Mouse (Mus musculus): Measurements from ENCODE around the gene Plxnb1.
A peak's percentile ranks its signal among the peaks of the same experiment; 100 is the strongest.
"Not testable (repeated sequence)": the region's sequence is repeated elsewhere in the genome, so short reads cannot be mapped to it uniquely, and the experiment has no call there.

The Plxnb1 gene

DNA sequence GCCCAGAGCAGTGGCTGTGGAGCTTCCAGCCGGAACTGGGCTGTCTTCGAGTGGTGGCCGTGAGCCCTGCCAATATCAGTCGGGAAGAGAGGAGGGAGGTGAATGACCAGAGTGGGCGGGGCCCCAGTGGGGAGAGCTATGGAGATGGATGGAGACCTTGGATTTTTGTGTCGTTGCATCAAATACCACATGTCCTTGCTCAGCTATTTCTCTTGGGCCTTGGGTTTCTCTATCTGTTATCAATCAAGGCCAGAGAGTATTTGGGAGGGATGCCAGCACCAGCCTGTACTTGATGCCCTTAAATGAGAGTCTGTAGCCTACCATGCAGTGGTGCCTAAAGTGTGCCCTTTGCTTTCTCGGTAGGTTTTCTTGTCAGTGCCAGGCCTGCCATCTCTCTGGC is 8.1 kb downstream of the Plxnb1 start:
- DNase-seq = no peak

DNA sequence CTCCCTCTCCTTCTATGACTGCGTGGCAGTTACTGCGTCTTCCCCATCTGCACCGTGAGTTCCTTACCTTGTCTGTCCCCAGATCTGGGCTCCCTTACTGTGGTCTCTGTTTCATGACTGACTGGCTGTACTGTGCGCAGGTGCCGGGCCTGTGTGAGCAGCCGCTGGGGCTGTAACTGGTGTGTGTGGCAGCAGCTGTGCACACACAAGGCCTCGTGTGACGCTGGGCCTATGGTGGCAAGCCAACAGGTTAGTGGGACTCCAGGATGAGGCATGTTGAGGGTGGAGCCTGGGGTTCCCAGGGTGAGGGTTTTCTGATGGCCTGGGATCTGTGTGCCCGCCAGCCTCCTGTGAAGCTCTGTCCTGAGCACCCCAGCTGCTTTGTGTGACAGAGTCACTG is 8.9 kb downstream of the Plxnb1 start:
- no peak for DNase-seq

DNA sequence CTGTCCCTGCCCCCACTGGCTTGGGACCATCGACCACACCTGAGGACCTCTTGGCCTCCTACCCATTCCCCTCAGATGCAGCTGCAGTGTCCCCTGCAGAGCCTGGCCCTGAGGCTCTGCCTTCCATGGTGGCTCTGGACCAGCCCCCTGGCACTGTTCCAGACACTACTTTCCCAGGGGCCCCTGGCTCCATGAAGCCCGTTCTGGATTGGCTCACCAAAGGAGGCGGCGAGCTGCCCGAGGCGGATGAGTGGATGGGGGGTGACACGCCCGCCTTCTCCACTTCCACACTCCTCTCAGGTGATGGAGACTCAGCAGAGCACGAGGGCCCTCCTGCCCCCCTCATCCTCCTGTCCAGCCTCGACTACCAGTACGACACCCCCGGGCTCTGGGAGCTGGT is 9.8 kb downstream of the Plxnb1 start:
- peak; percentile 43 for DNase-seq

DNA sequence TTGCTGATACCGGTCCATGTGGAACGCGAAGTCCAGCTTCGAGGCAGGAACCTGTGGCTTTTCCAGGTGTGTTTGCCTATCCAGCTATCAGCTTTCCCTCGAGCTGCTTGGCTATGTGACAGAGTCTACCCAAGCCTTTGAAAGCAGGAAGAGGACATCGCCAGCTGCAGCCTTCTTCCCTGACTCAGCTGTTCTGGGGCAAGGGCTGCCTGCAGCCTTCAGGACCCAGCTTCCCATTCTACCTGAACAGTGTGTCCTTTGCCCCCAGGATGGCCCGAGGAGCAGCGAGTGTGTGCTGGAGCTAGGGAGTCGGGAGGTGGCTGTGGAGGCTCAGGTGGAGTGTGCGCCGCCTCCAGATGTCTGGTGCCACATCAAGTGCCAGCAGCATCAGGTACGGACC is 10.5 kb downstream of the Plxnb1 start:
- DNase-seq = no peak

DNA sequence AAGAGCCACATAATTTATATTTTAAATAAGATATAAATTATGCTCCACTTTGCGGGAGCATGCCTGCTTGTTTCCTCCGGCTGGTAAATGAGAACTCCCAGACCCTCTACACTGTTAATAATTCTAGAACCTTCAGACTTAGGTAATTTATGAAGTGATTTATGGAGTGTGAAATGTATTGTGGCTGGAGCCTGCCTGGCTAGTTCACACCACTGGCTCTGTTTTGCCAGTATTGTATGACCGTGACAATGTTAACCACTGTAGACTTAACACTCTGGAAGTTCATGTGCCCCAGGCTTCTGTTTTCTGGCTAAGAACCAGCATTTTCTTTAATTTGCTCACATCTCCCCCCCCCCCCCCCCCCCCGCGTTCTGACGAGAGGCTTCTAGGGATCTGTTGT is 12.2 kb downstream of the Plxnb1 start:
- DNase-seq = no peak

DNA sequence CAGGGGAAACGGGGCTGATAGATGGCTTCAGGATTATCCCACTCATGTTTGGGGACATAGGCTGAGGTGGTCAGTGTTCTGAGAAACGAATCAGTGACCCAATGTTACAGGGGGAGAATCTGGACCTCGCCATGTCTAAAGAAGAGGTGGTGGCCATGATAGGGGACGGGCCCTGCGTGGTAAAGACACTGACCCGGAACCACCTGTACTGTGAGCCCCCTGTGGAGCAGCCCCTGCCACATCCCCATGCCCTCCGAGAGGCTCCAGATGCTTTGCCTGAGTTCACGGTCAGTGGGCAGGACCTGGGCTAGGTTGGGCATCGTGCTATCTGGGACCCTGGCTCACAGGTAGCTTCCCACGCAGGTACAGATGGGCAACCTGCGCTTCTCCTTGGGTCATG is 15.1 kb downstream of the Plxnb1 start:
- DNase-seq = no peak

DNA sequence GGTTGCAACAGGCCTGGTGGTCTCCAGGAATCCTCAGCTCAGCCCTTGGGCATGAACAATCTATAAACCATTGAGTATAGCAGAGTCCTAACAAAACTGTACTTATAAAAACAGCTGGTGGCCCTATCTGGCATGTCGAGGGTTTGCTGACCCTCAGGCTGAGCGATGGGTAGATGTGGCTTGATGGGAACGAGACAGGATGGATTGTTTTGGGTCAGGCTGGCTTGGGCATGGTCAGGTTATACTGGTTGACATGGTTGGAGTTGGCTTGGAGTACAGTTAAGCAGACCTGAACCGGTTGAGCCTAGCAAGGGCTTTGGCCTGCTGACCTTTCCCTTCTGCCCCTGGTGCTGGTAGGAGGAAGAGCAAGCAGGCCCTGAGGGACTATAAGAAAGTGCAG is 15.9 kb downstream of the Plxnb1 start:
- DNase-seq = no peak

DNA sequence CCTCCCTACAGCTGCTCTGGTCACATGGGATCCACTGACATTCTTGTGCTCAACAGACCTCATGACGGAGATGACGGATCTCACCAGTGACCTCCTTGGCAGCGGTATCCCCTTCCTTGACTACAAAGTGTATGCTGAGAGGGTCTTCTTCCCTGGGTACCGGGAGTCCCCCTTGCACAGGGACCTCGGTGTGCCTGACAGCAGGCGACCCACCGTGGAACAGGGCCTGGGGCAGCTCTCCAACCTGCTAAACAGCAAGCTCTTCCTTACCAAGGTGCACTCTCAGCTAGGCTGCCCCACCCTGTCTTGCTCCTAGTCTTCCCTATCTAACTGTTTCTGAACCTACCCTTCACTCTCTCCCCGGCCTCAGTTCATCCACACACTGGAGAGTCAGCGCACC is 16.4 kb downstream of the Plxnb1 start:
- DNase-seq = no peak

DNA sequence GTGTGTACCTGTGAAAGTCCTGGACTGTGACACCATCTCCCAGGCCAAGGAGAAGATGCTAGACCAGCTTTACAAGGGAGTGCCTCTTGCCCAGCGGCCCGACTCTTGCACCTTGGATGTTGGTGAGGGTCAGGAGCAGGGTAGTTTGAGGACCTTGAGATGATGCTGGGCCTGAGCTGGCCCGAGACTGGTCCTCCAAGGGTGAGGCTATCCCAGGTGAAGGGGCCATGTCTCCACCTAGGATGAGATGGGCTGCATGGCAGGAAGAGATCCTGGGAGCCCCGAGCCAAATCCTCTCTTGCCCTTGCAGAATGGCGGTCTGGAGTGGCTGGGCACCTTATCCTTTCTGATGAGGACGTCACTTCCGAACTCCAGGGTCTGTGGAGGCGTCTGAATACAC is 18.1 kb downstream of the Plxnb1 start:
- no peak for DNase-seq

DNA sequence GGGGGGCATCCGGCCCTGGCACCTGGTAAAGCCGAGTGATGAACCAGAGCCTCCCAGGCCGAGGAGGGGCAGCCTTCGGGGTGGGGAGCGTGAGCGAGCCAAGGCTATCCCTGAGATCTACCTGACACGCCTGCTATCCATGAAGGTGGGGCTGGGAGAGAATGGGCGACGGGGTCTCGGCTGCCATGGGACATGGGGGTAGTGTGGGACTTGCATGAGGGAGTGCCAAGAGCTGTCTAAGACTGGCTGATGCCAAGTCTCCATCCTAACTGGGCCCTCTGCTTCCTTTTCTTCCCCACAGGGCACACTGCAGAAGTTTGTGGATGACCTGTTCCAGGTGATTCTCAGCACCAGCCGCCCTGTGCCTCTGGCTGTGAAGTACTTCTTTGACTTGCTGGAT is 19.1 kb downstream of the Plxnb1 start:
- peak; percentile 1 for DNase-seq

DNA sequence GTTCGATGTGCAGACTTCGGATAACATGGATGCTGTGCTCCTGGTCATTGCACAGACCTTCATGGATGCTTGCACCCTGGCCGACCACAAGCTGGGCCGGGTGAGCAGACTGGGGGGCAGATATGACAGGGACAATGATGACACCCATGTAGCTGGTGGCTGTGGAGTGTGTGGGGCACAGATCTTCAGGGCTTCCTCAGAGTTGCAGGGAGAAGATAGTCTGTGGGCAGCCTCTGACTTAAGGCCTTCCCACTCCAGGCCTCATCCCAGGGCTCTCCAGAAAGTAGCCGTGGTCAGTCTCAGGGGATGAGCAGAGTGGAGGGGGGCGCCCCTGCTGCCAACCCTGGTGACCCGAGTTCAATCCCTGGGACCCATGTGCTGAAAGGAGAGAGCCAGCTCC is 19.7 kb downstream of the Plxnb1 start:
- no peak for DNase-seq

DNA sequence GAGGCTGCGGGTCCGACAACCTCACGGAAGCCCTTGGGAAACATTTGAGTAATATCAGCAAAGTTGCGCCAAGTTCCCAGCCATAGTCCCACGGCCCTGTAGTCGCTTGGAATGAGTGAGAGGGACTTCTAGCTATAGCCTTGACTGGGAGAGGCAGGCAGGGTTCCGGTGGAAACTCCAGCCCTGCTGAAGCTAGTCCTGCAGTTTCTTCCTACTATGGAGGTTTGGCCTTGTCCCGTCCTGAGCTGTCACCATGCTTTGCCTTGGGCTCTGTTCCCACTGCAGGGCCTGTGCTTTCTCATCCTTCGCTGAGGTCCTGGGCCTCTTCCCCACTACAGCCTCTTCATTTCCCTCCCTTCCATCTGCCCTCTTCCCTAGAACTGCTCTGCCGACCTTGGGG is 21.0 kb downstream of the Plxnb1 start:
- DNase-seq = no peak

DNA sequence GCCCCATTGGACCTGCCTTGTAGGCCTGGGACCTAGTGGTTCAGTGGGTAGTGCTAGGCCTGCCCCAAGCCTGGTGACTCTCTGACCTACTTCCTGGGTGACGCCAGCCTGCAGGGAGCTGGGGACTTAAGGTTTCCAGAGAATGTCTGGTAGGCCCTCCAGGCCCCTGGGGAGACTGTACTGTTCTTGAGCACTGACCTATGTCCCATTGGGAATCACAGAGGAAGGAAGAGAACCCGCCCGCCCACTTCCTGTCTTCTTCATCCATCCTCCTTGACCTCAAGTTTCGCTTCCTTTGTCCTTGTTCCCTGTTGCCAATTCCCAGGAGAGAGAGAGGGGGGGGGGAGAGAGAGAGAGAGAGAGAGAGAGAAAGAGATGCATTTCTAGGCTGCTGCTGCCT is 22.9 kb downstream of the Plxnb1 start:
- DNase-seq = no peak

DNA sequence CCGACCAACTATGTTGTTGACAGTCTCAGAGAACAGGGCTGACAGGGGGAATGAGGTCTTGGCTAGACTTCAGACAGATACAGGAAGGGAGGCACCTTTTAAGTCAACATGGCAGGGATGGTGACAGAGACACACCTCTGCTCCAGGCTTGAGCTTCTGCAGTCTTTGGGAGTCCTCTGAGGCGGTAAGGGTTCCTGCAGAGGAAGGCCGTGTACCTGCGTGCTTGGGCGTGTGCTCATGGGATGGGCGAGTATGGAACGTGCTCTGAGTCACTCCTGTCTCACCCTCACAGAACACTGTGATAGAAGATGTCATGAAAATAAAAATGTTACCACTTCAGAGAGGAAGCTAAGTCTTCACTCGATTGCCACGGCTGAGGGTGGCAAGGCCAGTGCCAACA is 24.4 kb downstream of the Plxnb1 start:
- no peak for DNase-seq

DNA sequence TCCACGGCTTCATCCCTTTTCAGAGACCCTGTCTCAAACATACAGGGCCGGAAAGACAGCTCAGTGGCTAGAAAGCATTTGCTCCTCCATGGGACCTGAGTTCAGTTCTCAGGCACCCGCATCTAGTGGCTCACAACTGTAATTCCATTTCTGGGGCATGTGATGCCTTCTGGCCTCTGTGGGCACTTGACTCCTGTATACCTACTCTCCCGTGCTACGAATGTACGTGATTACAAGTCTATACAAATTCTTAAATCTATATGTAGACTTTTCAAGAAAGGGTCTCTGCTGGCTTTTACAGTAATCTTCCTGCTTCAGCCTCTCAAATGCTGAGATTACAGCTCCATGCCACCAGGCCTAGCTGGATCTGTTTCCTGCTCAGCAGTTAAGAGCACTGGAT is 25.8 kb downstream of the Plxnb1 start:
- DNase-seq = no peak

DNA sequence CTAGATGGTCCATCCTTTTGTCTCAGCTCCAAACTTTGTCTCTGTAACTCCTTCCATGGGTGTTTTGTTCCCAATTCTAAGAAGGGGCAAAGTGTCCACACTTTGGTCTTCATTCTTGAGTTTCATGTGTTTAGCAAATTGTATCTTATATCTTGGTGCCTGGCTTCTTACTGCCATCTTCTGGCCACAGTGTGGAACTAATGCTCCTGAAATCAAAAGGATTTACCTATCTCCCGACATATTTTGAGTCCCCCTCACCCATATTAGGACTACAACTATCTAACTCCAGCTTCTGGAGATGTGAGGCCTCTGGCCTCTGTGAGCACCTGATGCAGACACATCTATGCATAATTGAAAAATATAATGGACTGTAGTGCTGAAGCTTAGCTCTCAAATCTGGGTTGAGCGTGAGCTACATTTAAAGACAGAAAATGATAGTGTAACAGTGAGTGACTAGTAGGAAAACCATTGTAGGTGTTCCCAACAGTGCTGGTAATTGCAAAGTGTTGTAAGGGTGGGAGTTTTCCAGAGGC is 27.4 kb downstream of the Plxnb1 start:
- DNase-seq = no peak

DNA sequence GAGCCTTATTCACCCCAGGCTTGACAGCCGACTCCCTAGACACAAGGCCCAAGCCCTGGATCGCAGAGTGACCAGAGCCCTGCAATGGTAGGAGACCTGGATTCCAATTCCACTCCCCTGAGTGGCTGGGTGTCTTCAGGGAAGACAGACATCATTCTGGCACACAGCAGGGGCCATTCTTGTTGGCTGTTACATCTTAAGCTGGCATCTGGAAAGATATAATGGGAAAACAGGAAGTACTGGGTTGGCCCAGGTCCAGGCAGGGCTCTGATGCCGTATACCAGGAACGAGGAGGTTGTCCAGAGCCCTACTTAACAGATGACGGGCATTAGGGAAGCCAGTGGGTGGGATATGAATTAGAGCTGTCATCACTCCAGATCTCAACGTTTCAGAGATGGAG is 28.1 kb downstream of the Plxnb1 start:
- DNase-seq = no peak

DNA sequence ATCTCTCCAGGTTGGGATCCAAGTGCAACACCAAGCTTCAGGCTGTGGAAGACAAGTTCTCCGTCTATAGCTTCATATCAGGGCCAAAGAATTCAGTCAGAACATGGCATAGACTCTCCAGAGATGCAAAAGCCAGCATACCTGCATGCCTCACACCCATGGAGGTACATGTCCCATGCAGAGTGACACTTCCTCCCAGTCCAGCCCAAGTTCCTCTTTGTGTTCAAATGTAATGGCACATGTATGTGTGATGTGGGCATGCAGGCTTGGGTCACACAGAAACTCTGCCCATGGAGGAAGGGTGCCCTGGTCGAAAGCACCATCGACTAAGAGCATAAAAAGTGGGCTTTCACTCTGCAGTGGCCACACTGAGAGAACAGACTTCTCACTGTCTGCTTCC is 29.0 kb downstream of the Plxnb1 start:
- no peak for DNase-seq

DNA sequence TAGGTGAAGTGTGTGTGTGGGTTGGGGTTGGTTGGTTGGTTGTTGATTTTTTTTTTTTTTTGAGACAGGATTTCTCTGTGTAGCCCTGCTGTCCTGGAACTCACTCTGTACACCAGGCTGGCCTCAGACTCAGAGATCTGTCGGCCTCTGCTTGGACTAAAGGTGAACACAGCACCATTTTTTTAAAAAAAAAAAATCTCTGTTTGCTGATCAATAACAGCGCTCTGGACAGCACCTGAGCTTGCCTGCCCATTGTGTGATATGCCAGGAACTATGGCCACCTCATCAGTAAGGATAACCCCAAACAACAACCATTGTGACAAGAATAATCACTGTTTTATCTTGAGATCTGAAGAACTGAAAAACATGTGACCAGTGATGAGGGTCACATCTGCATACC is 29.9 kb downstream of the Plxnb1 start:
- DNase-seq = no peak

DNA sequence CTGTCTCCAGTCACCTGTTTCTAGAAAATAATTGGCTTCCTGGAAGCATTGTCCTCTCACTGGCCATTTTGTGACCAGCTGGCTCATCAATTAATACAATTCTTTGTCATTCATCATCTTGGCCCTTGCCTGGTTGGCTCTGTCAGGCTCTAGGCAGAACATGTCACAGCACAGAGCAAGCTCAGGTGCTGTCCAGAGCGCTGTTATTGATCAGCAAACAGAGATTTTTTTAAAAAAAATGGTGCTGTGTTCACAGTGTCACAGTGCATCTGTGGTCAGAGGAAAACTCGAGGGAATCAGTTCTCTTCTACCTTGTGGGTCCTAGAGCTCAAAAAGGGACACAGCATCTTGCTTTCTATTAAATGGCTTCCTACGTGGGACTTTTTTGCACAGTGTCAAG is 30.3 kb downstream of the Plxnb1 start:
- DNase-seq = no peak

DNA sequence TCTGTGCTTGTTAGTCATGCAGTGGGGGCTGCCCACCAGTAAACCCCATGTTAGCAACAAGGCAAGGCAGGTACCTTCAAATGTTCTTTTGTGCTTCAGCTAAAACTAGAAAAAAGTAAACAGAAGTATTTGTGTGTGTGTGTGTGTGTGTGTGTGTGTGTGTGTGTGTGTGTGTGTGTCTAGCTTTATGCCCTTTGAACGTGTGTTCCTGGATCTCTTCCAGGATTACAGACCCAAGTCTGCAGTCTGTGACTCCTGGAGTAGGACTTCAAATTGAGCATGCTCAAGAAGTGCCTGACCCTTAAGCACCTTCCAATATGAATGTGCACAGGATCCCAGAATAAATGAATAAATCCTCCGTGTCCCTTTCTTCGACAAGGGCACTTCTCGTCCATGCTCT is 31.9 kb downstream of the Plxnb1 start:
- DNase-seq = no peak

DNA sequence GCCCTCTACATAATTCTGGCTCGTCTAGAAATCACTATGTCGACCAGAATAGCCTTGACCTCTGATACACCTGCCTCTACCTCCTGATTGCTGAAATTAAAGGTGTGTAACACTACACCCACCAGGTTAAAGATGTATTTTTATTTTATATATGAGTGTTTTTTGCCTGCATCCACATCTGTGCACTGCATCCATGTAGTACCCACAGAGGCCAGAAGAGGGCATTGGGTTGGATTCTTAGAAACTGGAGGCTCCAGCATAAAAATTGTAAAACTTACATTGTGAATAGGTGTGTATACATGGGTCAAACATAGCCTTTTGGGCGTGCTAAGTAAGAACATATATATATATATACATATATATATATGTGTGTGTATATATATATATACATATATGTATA is 33.0 kb downstream of the Plxnb1 start:
- no peak for DNase-seq

DNA sequence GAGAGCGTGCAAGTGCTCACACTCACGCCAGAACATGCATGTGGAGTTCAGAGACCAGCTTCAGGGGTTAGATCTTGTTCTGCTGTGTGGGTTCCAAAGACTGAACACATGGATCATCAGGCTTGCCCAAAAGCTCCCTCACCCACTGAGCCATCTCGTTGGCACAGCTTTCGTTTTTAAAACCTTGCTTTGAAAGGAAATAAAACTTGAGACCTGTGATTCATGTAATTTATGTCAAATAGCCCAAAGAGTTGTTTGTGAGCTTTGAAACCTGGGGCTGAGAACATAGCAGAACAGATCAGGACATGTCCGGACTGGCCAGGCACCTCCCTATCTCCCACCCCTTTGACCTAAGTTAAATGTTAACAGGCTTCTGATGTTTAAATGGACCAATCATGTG is 34.9 kb downstream of the Plxnb1 start:
- DNase-seq = no peak

DNA sequence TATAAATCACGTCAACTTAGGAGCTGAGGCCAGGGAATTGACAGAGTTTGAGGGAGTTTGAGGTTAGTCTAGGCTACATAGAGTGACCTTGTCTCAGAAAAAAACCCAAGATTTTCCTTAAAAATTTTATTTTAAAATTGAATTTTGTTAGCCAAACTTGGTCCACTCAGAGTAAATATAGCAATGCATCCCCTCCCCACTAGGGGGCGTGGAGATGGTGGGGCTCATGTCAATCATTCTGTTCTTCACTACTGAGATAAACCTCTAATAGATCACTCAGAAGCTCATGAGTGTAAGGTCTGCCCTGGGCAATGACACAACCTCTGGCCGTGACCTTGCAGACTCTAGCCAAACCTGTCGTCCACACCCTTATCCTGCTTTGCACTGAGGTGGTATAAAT is 45.2 kb downstream of the Plxnb1 start:
- not testable (repeated sequence) for DNase-seq

DNA sequence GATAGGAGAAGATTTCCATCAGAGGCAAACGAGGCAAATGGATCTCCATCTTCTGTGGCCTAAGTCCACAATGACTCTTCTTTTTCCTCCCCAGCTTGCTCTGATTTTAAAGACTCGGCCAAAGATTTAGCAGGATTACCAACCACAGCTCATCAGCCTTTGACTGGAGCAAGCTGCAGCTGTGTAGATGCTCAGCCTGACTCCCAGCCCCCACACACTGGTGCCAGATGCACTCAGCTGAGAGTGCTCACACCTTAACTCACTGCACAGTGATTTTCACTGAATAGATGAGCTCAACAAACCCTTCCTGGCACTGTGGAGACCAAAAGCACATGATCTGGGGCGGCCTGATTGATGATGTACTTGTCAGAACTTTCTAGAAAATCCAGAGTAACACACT is 66.8 kb downstream of the Plxnb1 start, which contains the start of gene Fbxw21:
Fbxw21 (minus strand) TSS at position 101 of the 400 bp plus-strand sequence.
- no peak for DNase-seq

DNA sequence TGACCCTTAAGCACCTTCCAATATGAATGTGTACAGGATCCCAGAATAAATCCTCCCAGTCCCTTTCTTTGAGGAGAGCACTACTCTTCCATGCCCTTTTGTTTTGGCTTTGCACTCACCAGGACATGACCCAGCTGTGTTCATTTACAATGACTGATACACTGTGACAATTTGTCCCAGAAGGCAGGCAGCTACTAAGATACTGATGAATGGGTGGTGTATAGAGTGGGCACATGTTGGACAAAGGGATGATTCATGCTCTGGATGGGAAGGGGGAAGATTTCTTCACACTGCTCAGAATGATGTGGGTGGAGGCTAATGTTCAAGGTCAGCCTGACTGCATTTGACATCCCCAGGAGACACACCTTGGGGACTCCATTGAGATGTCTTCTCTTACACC is 72.1 kb downstream of the Plxnb1 start:
- no peak for DNase-seq
